Mouse (Mus musculus): ENCODE measurements around the gene Mtch1. TPM values are rescaled to one million over a fixed set of nuclear protein-coding genes. Genes with fewer than 3 reads are reported as not detected.
"Not testable (repeated sequence)": the region's sequence is repeated elsewhere in the genome, so short reads cannot be mapped to it uniquely, and the experiment has no call there.

Mtch1 gene
- 59.4 and 74.4 TPM in 2 replicates for polyA plus RNA-seq (2015; fragmentation: Nextera tagmentation; extraction: Ambion mirVana)

DNA sequence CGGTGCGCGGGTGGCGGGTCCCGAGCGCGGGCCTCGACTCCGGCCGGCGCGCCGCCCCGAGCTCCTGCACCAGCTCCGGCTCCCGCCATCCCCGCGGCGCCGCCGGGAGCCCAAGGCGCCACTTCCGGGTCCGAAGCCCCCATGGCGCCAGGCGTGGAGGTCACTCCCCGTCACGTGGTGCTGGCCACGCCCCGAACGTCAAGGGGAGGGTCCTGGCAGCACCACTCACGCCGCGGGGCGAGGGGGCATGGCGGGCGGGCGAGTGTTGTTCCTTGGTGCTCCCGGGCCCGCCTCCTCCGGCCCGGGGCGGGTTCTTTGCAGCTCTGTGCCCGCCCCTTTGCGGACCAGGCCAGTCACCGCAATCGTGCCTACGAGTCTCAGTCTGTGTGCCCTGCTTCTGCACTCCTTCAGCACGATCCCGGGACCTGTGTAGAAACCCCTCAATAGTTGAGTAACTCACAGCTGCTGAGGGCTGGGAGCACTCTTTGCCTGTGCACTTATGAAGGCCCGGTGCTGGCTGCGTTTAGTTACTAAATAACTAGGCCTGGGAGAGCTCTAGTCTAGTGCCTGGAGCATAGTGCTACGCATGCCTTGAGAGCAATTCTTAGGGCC lies at the start of gene Mtch1:
Gene Mtch1 (minus strand): TSS at position 290 of the 612 bp plus-strand sequence.
- H3K36me3 ChIP-seq (replicated peaks), result peaks cover 15% of the 10 kb centered on the region; the same call in 1 of the 2 replicates
- 1% methylated on average over 48 of the region's 53 CpGs for WGBS (ENCODE audit: insufficient replicate concordance)
- peak within 1 kb of the TSS; percentile 94 for H3K4me3 ChIP-seq (replicated peaks)
- peak within 1 kb of the TSS; percentile 87 for H3K9ac ChIP-seq
- peak within 1 kb of the TSS; percentile 85 for H3K27ac ChIP-seq (replicated peaks)
- H3K4me2 ChIP-seq, result peak within 1 kb of the TSS; percentile 96
- H3K4me1 ChIP-seq (replicated peaks), result peaks cover 45% of the 10 kb centered on the region
- ATAC-seq (ENCODE audit: insufficient read depth), result peak; percentile 96
- no peaks in the 10 kb centered on the region for H3K27me3 ChIP-seq
- H3K9me3 ChIP-seq (replicated peaks), result no peaks in the 10 kb centered on the region

DNA sequence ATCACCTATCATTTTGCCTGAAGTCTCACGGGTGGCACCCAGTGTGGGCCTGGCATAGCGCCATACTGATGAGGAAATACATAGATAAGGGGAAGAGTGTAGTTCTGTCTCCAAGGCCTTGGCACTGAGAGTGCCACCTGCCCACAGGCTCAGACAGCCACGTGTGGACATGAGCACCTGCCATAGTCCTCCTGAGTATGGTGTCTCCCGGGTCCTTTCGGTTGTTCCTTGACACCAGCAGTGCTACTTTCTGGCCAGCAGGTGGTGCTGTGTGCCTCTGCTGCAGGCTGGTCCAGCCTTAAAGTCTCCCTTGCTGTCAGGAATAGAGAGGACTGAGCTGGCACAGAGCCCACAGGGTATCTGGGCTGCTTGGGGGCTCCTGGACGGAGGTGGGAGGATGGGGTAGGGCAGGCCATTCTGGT lies 49.1 kb upstream of the Mtch1 start:
- Histone ChIP-seq H3K27me3 (peaks cover 11% of the 10 kb centered on the region), H3K4me1 (replicated peaks) (peaks cover 82% of the 10 kb centered on the region), H3K4me3 (replicated peaks) (peak overlapping the region; percentile 7; the same call in 1 of the 2 replicates), H3K36me3 (replicated peaks) (no peaks in the 10 kb centered on the region), H3K9ac (peak overlapping the region; percentile 49), H3K27ac (replicated peaks) (peak overlapping the region; percentile 76), H3K4me2 (peak overlapping the region; percentile 72), H3K9me3 (replicated peaks) (no peaks in the 10 kb centered on the region)
- ATAC-seq (ENCODE audit: insufficient read depth), result peak; percentile 56
- WGBS (ENCODE audit: insufficient replicate concordance), result 13% methylated on average over 6 of the region's 6 CpGs

DNA sequence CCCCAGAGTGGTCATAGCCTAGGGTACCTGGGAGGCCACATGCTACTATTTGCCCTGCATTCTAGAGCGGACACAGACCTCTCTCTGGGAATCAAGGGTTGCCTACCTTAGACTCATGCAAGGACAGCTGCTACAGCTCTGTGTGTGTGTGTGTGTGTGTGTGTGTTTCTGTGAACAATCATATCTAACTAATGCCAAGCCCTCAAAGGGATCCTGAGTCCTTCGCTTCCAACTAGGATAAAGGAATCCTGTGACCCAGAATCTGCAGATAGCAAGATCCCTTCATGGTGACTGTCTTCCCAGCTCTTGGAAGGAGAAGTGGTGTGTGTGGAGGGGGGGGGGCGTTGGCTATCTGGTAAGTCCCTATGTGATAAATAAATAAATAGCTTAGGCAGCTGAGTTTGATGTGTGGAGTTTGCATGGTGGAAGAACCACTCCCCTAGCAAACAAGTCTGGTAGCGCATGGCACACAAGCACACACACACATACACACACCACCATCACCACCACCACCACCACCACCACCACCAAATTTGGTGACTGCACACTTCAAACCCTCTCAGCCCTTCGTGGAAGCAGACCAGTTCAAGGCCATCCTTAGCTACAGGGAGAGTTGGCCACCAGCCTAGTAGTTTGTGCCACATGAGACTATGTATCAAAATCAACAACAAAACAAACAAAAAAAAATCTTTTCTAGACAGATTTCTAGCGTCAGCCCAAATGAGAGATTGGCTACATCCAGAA lies 48.5 kb upstream of the Mtch1 start:
- Histone ChIP-seq H3K4me3 (replicated peaks) (no peak overlapping the region), H3K9me3 (replicated peaks) (no peaks in the 10 kb centered on the region), H3K36me3 (replicated peaks) (no peaks in the 10 kb centered on the region), H3K27ac (replicated peaks) (peak overlapping the region; percentile 9; the same call in 1 of the 2 replicates), H3K27me3 (peaks cover 7% of the 10 kb centered on the region; the same call in 1 of the 2 replicates), H3K9ac (peak overlapping the region; percentile 49), H3K4me2 (peak overlapping the region; percentile 72; the same call in 1 of the 2 replicates), H3K4me1 (replicated peaks) (peaks cover 86% of the 10 kb centered on the region)
- WGBS (ENCODE audit: insufficient replicate concordance), result 48% methylated on average over 6 of the region's 6 CpGs
- ATAC-seq (ENCODE audit: insufficient read depth), result no peak

DNA sequence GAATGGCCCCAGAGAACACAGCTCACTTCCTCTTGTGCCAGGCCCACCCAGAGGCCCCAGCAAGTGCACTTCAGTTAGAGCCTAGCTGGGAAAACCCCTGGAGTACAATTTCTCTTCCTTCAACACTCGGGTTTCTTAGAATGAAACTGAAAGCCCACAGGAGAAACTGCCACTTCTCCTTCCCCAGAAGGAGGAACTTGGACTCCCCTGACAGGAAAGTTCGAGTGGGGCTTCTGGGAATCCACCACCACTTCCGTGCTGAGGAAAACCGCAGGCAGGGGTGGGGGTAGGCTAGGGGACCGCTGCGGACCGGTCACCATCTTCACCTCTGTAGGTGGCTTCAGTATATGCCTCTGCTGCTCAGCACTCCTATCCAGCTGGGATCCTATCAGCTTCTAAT lies 47.6 kb upstream of the Mtch1 start:
- peak overlapping the region; percentile 71 for H3K27ac ChIP-seq (replicated peaks)
- H3K9ac ChIP-seq, result no peak overlapping the region

DNA sequence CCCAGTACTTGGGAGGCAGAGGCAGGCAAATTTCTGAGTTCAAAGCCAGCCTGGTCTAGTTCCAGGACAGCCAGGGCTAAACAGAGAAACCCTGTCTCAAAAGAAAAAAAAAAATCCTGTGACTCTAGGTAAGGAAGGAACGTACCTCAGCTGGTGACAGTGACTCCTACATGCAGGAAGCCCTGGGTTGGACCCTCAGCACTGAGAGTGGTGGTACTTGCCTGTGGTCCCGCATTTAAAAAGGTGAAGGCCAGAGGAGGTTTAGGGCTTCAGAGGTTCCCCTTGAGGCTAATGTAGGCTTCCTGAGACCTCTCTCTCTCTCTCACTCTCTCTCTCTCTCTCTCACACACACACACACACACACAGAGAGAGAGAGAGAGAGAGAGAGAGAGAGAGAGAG lies 47.0 kb upstream of the Mtch1 start:
- not testable (repeated sequence) for H3K4me3 ChIP-seq (replicated peaks); H3K9me3 ChIP-seq (replicated peaks); H3K9ac ChIP-seq; H3K27me3 ChIP-seq; H3K36me3 ChIP-seq (replicated peaks); ATAC-seq (ENCODE audit: insufficient read depth)
- Histone ChIP-seq H3K4me1 (replicated peaks) (peaks cover 85% of the 10 kb centered on the region), H3K4me2 (peak overlapping the region; percentile 42; the same call in 1 of the 2 replicates), H3K27ac (replicated peaks) (peak overlapping the region; percentile 71)
- whole genome bisulfite sequencing (ENCODE audit: insufficient replicate concordance), result 26% methylated on average over 2 of the region's 2 CpGs

More for the DNA sequence above, 47.6 kb upstream of the Mtch1 start:
- Histone ChIP-seq H3K27me3 (peaks cover 7% of the 10 kb centered on the region; the same call in 1 of the 2 replicates), H3K36me3 (replicated peaks) (no peaks in the 10 kb centered on the region), H3K4me3 (replicated peaks) (no peak overlapping the region), H3K4me1 (replicated peaks) (peaks cover 90% of the 10 kb centered on the region), H3K9me3 (replicated peaks) (no peaks in the 10 kb centered on the region), H3K4me2 (peak overlapping the region; percentile 42)
- 6% methylated on average over 7 of the region's 7 CpGs for WGBS (ENCODE audit: insufficient replicate concordance)
- ATAC-seq (ENCODE audit: insufficient read depth), result no peak

DNA sequence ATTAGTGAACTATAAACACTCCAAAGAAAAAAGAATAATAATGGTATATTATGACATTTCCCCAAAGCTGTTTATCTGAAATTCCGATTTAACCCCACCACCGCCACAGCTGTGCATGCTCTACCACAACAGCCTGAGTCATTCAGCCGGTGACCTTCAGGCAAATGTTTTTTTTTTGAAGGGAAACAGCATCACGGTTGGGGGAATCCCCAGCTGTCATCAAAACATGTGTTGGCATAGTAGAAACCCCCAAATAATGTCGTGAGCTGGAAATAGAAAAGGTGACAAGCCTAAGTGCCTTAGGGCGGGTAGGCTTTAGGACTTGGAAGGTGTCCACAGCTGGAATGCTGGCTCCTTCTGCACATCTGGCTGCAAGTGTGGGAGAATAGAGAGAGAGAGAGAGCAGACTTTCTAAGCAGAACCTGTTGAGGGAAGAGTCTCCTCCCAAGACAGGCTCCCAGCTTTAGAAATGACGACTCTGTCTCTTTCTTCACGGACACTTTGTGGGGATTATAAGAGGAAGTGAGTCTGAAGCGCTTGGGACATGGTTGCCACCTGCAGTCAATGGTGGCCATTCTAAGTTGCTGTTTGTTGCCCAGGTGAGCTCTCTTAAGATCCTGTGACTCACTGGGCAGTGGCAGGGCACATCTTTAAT lies 46.5 kb upstream of the Mtch1 start:
- ATAC-seq (ENCODE audit: insufficient read depth), result no peak
- Histone ChIP-seq H3K36me3 (replicated peaks) (no peaks in the 10 kb centered on the region), H3K27me3 (peaks cover 7% of the 10 kb centered on the region; the same call in 1 of the 2 replicates), H3K27ac (replicated peaks) (peak overlapping the region; percentile 71), H3K9me3 (replicated peaks) (no peaks in the 10 kb centered on the region), H3K4me1 (replicated peaks) (peaks cover 80% of the 10 kb centered on the region), H3K4me3 (replicated peaks) (no peak overlapping the region), H3K4me2 (0 out of 2 replicates have a peak overlapping the region, but pooled peaks have one; percentile 42), H3K9ac (no peak overlapping the region)
- 22% methylated on average over 9 of the region's 9 CpGs for WGBS (ENCODE audit: insufficient replicate concordance)

DNA sequence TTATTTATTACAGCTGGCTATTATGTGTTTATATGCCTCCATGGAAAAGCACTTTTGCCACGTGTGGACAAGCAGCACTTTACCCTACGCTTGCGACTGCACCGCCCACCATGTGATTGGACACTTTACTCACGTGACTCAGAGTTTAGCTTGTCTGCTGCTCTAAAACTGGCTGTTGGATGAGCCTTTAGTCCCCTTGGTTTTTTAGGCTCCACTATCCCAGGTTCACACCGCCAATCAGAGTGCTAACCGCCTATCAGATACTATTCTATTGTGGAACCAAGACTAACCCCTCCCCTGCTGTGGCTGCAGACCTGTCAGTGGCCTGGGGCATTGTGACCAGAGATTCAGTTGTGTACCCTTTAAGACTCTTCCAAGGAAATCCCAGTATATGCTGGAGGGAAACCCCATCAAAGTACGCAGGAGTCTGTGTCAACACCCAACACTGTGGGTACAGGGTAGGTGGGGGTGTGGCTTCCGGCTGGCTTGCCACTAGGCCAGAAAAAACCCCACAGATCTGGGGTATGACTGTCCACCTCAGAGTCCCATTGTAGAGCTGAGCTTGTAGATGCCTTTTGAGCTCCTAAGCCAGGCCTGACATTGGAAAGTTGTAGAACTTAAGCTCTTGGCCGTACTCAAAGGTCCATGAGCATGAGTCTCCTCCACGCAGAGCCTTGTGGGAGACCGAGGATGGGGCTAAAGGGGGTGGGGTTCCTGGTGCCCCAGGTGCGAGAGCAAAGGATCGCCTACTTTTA lies 45.8 kb upstream of the Mtch1 start:
- H3K27me3 ChIP-seq, result peaks cover 4% of the 10 kb centered on the region; the same call in 1 of the 2 replicates
- no peaks in the 10 kb centered on the region for H3K9me3 ChIP-seq (replicated peaks)
- no peaks in the 10 kb centered on the region for H3K36me3 ChIP-seq (replicated peaks)
- no peak overlapping the region for H3K9ac ChIP-seq
- H3K27ac ChIP-seq (replicated peaks), result peak overlapping the region; percentile 71; the same call in 1 of the 2 replicates
- ATAC-seq (ENCODE audit: insufficient read depth), result no peak
- H3K4me1 ChIP-seq (replicated peaks), result peaks cover 73% of the 10 kb centered on the region
- WGBS (ENCODE audit: insufficient replicate concordance), result 35% methylated on average over 14 of the region's 14 CpGs
- H3K4me2 ChIP-seq, result no peak overlapping the region; the same call in 1 of the 2 replicates
- no peak overlapping the region for H3K4me3 ChIP-seq (replicated peaks)

DNA sequence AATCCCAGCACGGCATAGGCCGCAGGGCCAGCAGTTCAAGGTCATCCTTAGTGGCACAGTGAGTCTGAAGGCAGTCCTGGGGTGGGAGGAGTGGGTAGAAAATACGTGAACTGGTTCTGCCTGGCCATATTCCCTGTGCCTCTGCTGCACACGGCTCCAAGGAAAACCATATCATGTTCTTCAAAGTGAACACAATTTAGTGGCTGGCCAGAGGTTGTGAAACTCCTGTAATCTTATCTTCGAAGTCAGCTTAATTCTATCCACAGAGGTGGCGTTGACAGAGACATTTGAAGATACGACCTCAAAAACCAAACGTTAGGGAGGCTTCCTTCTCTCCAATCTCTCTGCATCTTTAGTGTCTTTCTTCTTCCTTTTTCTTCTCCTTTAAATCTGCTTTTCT lies 43.5 kb upstream of the Mtch1 start:
- Histone ChIP-seq H3K9me3 (replicated peaks) (no peaks in the 10 kb centered on the region), H3K27ac (replicated peaks) (no peak overlapping the region), H3K4me1 (replicated peaks) (peaks cover 51% of the 10 kb centered on the region), H3K27me3 (no peaks in the 10 kb centered on the region), H3K4me3 (replicated peaks) (no peak overlapping the region), H3K9ac (no peak overlapping the region), H3K36me3 (replicated peaks) (no peaks in the 10 kb centered on the region), H3K4me2 (no peak overlapping the region)
- no peak for ATAC-seq (ENCODE audit: insufficient read depth)
- WGBS (ENCODE audit: insufficient replicate concordance), result 22% methylated on average over 8 of the region's 8 CpGs

DNA sequence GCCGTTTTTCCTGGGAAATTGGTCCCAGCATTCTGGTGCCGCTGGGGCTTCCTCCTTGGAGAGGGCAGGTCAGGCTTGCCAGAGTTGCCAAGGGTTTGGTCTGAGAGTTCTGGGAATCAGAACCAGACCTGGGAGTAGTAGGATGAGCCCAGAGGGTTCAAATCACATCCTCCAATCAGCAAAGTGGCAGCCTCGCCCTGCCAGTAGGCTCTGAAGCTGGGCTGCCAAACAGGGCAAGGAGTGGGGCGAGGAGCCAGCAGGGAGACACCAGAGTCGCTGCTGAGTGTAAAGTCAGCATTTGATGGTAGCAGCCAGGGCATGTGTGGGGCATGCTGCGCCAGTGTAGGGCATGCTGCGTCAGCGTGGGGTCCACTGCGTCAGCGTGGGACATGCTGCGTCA lies 41.2 kb upstream of the Mtch1 start:
- Histone ChIP-seq H3K9ac (no peak overlapping the region), H3K4me2 (no peak overlapping the region), H3K4me3 (replicated peaks) (no peak overlapping the region), H3K4me1 (replicated peaks) (peaks cover 39% of the 10 kb centered on the region), H3K27ac (replicated peaks) (no peak overlapping the region), H3K27me3 (no peaks in the 10 kb centered on the region), H3K36me3 (replicated peaks) (no peaks in the 10 kb centered on the region), H3K9me3 (replicated peaks) (no peaks in the 10 kb centered on the region)
- ATAC-seq (ENCODE audit: insufficient read depth), result no peak
- WGBS (ENCODE audit: insufficient replicate concordance), result 76% methylated on average over 11 of the region's 11 CpGs

DNA sequence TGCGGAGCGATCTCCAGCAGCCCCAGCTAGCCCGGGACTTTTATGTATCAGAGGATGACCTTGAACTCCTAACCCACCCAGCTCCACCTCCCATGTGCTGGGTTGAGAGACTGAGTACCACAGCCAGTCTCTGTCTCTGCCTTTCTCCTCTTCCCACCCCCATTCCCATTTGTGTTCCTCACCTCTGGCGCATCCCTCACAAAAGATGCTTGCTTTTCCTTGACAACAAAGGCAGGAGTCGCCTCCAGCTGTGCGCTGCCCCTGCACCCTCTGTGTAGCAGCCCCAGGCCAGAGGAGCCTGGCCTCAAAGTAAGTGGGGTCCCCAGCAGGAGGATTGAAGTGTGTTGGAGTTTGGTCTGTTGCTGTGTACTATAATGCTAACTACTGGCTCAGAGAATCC lies 38.0 kb upstream of the Mtch1 start:
- peaks cover 16% of the 10 kb centered on the region for H3K4me1 ChIP-seq (replicated peaks)
- H3K9ac ChIP-seq, result no peak overlapping the region
- no peaks in the 10 kb centered on the region for H3K9me3 ChIP-seq (replicated peaks)
- peak overlapping the region; percentile 74 for H3K27ac ChIP-seq (replicated peaks)
- H3K27me3 ChIP-seq, result no peaks in the 10 kb centered on the region
- ATAC-seq (ENCODE audit: insufficient read depth), result no peak
- WGBS (ENCODE audit: insufficient replicate concordance), result 60% methylated on average over 6 of the region's 6 CpGs
- no peak overlapping the region for H3K4me3 ChIP-seq (replicated peaks)
- H3K4me2 ChIP-seq, result no peak overlapping the region
- no peaks in the 10 kb centered on the region for H3K36me3 ChIP-seq (replicated peaks)

All from liver, embryonic 15.5 days (tissue).